Mouse (Mus musculus) CD4-positive naive resting alpha-beta T cell, adult 76 days (primary cell): ENCODE results near the gene Meis3. TPM values are rescaled to one million over a fixed set of nuclear protein-coding genes. Genes with fewer than 3 reads are reported as not detected.

Source experiments
- total RNA-seq: library from RNA; stranded (reverse); gene quantifications from one replicate; pipeline ENCODE4 v1.2.4, GENCODE M21; 2023

The Meis3 gene
- 45.9 TPM for total RNA-seq

GRCm38 (mm10) chr7:16174597-16175541, at the start of gene Meis3:
Gene Meis3, plus strand, starts transcription at chr7:16175090.

GRCm38 (mm10) chr7:16129421-16129845, 45.5 kb upstream of the Meis3 start, which contains the start of gene Slc8a2:
Gene Slc8a2, plus strand, starts transcription at chr7:16129826.

GRCm38 (mm10) chr7:16221582-16222272, 46.8 kb downstream of the Meis3 start, which contains the start of gene Dhx34:
Gene Dhx34, minus strand, starts transcription at chr7:16222037.

Other genes with a start within 250 kb of the Meis3 start
- gene Nop53, start 229.0 kb upstream of the Meis3 start, total RNA-seq = 587 TPM
- gene Ehd2, start 207.5 kb upstream of the Meis3 start, total RNA-seq = 1.1 TPM
- 65.3 TPM for gene Bicra, start 127.2 kb upstream of the Meis3 start, total RNA-seq
- gene Zfp541, start 113.3 kb upstream of the Meis3 start, total RNA-seq = not detected
- gene Napa, start 76.6 kb upstream of the Meis3 start, total RNA-seq = 305 TPM
- 33.2 TPM for gene Kptn, start 55.2 kb upstream of the Meis3 start, total RNA-seq
- gene Slc8a2, start 45.3 kb upstream of the Meis3 start, total RNA-seq = 0.12 TPM
- gene Dhx34, start 46.9 kb downstream of the Meis3 start, total RNA-seq = 20.5 TPM
- gene C5ar2, start 69.1 kb downstream of the Meis3 start, total RNA-seq = 0.21 TPM
- 1.1 TPM for gene C5ar1, start 84.5 kb downstream of the Meis3 start, total RNA-seq
- gene Inafm1, start 98.5 kb downstream of the Meis3 start, total RNA-seq = 40.5 TPM
- gene Ccdc9, start 111.7 kb downstream of the Meis3 start, total RNA-seq = 373 TPM
- 93.4 TPM for gene Bbc3, start 133.3 kb downstream of the Meis3 start, total RNA-seq
- gene Sae1, start 212.7 kb downstream of the Meis3 start, total RNA-seq = 59.0 TPM
- 87.5 TPM for gene Zc3h4, start 225.8 kb downstream of the Meis3 start, total RNA-seq